Mouse (Mus musculus) stomach, postnatal 0 days (tissue): ENCODE results near the gene Inpp5k.

Source experiments
- CTCF ChIP-seq: IDR thresholded peaks from 2 replicates; pipeline ENCODE4 v1.5.1; 2016; ENCODE audit warnings: antibody characterized with exemption, low read depth, mild to moderate bottlenecking, moderate library complexity
- EP300 ChIP-seq: optimal IDR thresholded peaks from 2 replicates; pipeline ENCODE3; 2016; ENCODE audit warnings: antibody characterized with exemption

GRCm38 (mm10) chr11:75693570-75693969, 62.8 kb downstream of the Inpp5k start:
- no peak for TF ChIP-seq CTCF
- TF ChIP-seq EP300 = no peak
